Mouse (Mus musculus): ENCODE data around the gene Syt1. TPM values are rescaled to one million over a fixed set of nuclear protein-coding genes. Genes with fewer than 3 reads are reported as not detected.

The Syt1 gene
- polyA plus RNA-seq, 1 experiment from 2014 or later = 3.6 TPM

- Histone ChIP-seq H3K36me3 (no peaks in the 10 kb centered on the region), H3K4me1 (peaks cover 2% of the 10 kb centered on the region; the same call in 1 of the 2 replicates), H3K27me3 (no peaks in the 10 kb centered on the region), H3K27ac (no peak overlapping the region), H3K9me3 (replicated peaks) (no peaks in the 10 kb centered on the region), H3K4me2 (no peak overlapping the region), H3K9ac (no peak overlapping the region), H3K4me3 (replicated peaks) (no peak overlapping the region)
- no peak for ATAC-seq (replicated peaks; ENCODE audit: low FRiP score)
- 72% methylated on average over 2 of the region's 2 CpGs for WGBS
These were observed 451.2 kb downstream of the Syt1 start for GRCm38 (mm10) chr10:108559607-108559908.

- Histone ChIP-seq H3K4me1 (peaks cover 2% of the 10 kb centered on the region; the same call in 1 of the 2 replicates), H3K4me2 (no peak overlapping the region), H3K27ac (no peak overlapping the region), H3K9ac (no peak overlapping the region), H3K4me3 (replicated peaks) (no peak overlapping the region), H3K9me3 (replicated peaks) (no peaks in the 10 kb centered on the region), H3K27me3 (no peaks in the 10 kb centered on the region), H3K36me3 (no peaks in the 10 kb centered on the region)
- no peak for ATAC-seq (replicated peaks; ENCODE audit: low FRiP score)
- WGBS = 66% methylated on average over 19 of the region's 19 CpGs
These were observed 451.8 kb downstream of the Syt1 start for GRCm38 (mm10) chr10:108558812-108559606.

- Histone ChIP-seq H3K4me2 (no peak overlapping the region), H3K9me3 (replicated peaks) (no peaks in the 10 kb centered on the region), H3K4me3 (replicated peaks) (no peak overlapping the region), H3K27ac (no peak overlapping the region), H3K9ac (no peak overlapping the region), H3K27me3 (no peaks in the 10 kb centered on the region), H3K36me3 (no peaks in the 10 kb centered on the region), H3K4me1 (no peaks in the 10 kb centered on the region)
- no peak for ATAC-seq (replicated peaks; ENCODE audit: low FRiP score)
- WGBS = 84% methylated on average over 6 of the region's 6 CpGs
These were observed 458.2 kb downstream of the Syt1 start for GRCm38 (mm10) chr10:108552544-108552943.

DNA sequence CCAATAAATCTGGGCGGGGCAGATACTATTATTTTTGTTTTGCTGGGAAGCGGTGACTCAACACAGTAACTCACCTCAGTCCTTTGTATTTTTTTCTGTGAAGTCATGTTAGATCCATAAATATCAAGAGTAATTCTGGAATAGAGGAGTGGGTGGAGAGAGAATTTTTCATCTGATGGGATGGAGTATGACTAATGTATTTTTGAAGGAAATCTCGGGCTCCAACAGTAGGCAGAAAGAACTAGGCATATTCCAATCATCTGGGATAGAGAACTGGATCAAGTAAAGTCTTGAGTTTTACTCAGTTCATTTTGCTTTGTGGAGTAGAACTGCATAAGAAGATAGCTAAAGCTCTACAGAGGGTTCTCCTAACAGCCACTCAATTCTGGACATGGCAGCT, 465.1 kb downstream of the Syt1 start:
- Histone ChIP-seq H3K9me3 (replicated peaks) (no peaks in the 10 kb centered on the region), H3K4me2 (no peak overlapping the region), H3K4me1 (no peaks in the 10 kb centered on the region), H3K9ac (no peak overlapping the region), H3K27me3 (no peaks in the 10 kb centered on the region), H3K36me3 (no peaks in the 10 kb centered on the region), H3K4me3 (replicated peaks) (no peak overlapping the region), H3K27ac (no peak overlapping the region)
- WGBS = 93% methylated on average over 3 of the region's 3 CpGs
- no peak for ATAC-seq (replicated peaks; ENCODE audit: low FRiP score)

GRCm38 (mm10) chr10:108541555-108541954, 469.2 kb downstream of the Syt1 start:
- Histone ChIP-seq H3K4me2 (no peak overlapping the region), H3K4me1 (no peaks in the 10 kb centered on the region), H3K9me3 (replicated peaks) (no peaks in the 10 kb centered on the region), H3K27ac (no peak overlapping the region), H3K36me3 (no peaks in the 10 kb centered on the region), H3K27me3 (no peaks in the 10 kb centered on the region), H3K4me3 (replicated peaks) (no peak overlapping the region), H3K9ac (no peak overlapping the region)
- WGBS = 83% methylated on average over 9 of the region's 9 CpGs
- ATAC-seq (replicated peaks; ENCODE audit: low FRiP score) = no peak

DNA sequence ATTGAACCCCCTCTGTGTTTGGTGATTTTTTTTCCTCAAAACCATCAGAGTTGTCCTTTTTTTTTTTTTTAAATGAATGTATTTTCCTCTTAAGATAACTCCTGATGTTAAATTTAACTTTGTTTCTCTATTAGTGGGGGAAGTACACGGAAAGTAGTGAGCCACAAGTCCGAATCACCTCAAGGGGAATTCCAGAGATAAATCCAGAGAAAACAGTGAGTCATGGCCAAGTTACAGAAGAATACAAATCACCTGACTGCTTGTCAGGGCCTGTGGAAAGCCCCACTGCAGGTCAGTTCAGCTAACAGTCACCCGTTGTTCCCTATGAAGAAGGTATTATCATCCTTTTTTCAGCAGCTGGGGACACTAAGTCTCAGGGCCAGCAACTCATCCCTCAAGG, 472.2 kb downstream of the Syt1 start:
- Histone ChIP-seq H3K9me3 (replicated peaks) (no peaks in the 10 kb centered on the region), H3K4me3 (replicated peaks) (no peak overlapping the region), H3K4me2 (no peak overlapping the region), H3K4me1 (peaks cover 3% of the 10 kb centered on the region; the same call in 1 of the 2 replicates), H3K27me3 (no peaks in the 10 kb centered on the region), H3K9ac (no peak overlapping the region), H3K36me3 (no peaks in the 10 kb centered on the region), H3K27ac (no peak overlapping the region)
- ATAC-seq (replicated peaks; ENCODE audit: low FRiP score) = no peak
- 58% methylated on average over 3 of the region's 3 CpGs for WGBS

DNA sequence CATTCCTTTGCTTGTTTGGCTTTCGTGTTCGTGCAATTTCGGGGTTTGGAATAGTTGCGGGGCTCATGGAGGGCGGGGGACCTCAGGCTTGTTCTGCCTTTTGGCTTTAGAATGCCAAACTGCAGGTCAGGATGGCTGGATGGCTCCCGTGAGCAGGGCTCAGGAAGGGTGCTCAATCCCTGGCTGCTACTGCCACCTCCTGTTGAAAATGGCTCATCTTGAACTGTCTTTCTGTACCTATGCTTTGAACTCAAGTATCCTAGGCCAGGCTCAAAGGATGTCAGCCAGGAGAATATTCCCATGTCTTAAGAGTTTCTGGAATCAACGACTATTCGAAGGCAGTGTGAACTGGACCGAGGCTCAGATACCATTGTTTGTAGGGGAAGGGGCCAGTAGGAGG, 473.1 kb downstream of the Syt1 start:
- Histone ChIP-seq H3K27ac (no peak overlapping the region), H3K36me3 (no peaks in the 10 kb centered on the region), H3K9me3 (replicated peaks) (no peaks in the 10 kb centered on the region), H3K27me3 (no peaks in the 10 kb centered on the region), H3K4me1 (peaks cover 3% of the 10 kb centered on the region; the same call in 1 of the 2 replicates), H3K9ac (no peak overlapping the region), H3K4me2 (no peak overlapping the region), H3K4me3 (replicated peaks) (no peak overlapping the region)
- WGBS = 60% methylated on average over 9 of the region's 9 CpGs
- ATAC-seq (replicated peaks; ENCODE audit: low FRiP score) = peak; percentile 73

- no peak overlapping the region for H3K4me2 ChIP-seq
- H3K9ac ChIP-seq = no peak overlapping the region
- no peak overlapping the region for H3K4me3 ChIP-seq (replicated peaks)
- H3K27me3 ChIP-seq = no peaks in the 10 kb centered on the region
- peak overlapping the region; percentile 15; the same call in 1 of the 2 replicates for H3K27ac ChIP-seq
- H3K36me3 ChIP-seq = no peaks in the 10 kb centered on the region
- WGBS = 53% methylated on average over 5 of the region's 5 CpGs
- peaks cover 6% of the 10 kb centered on the region; the same call in 1 of the 2 replicates for H3K4me1 ChIP-seq
- no peak for ATAC-seq (replicated peaks; ENCODE audit: low FRiP score)
- H3K9me3 ChIP-seq (replicated peaks) = no peaks in the 10 kb centered on the region
These were observed 474.9 kb downstream of the Syt1 start for GRCm38 (mm10) chr10:108535922-108536321.

GRCm38 (mm10) chr10:108534112-108534511, 476.7 kb downstream of the Syt1 start:
- ATAC-seq (replicated peaks; ENCODE audit: low FRiP score) = no peak

DNA sequence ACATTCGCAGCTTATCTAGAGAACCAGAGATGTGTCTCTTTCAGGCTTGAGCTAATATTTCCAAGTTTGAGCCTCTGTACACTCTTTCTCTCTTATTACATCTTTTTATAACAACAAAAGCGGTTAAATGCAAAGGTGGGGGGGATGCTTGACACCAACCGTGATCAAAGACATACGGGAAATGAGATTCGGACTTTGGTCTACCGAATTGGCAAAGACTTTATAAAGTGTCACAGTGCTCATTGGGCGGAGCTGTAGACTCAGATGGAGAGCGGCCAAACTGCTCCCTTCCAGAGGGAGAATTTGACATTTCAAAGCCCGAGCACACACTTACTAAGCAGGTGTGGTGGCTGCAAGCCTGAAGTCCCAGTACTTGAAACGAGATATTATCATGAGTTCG, 477.9 kb downstream of the Syt1 start:
- WGBS = 88% methylated on average over 11 of the region's 11 CpGs
- H3K27ac ChIP-seq = no peak overlapping the region
- H3K9ac ChIP-seq = no peak overlapping the region
- no peak for ATAC-seq (replicated peaks; ENCODE audit: low FRiP score)
- H3K4me2 ChIP-seq = no peak overlapping the region
- no peaks in the 10 kb centered on the region for H3K36me3 ChIP-seq
- peaks cover 6% of the 10 kb centered on the region; the same call in 1 of the 2 replicates for H3K4me1 ChIP-seq
- H3K4me3 ChIP-seq (replicated peaks) = no peak overlapping the region
- H3K9me3 ChIP-seq (replicated peaks) = no peaks in the 10 kb centered on the region
- H3K27me3 ChIP-seq = no peaks in the 10 kb centered on the region

More at GRCm38 (mm10) chr10:108534112-108534511, 476.7 kb downstream of the Syt1 start:
- Histone ChIP-seq H3K27ac (no peak overlapping the region), H3K36me3 (no peaks in the 10 kb centered on the region), H3K4me2 (no peak overlapping the region), H3K9ac (no peak overlapping the region), H3K9me3 (replicated peaks) (no peaks in the 10 kb centered on the region), H3K4me3 (replicated peaks) (no peak overlapping the region), H3K27me3 (no peaks in the 10 kb centered on the region), H3K4me1 (peaks cover 6% of the 10 kb centered on the region; the same call in 1 of the 2 replicates)
- 94% methylated on average over 4 of the region's 4 CpGs for WGBS

DNA sequence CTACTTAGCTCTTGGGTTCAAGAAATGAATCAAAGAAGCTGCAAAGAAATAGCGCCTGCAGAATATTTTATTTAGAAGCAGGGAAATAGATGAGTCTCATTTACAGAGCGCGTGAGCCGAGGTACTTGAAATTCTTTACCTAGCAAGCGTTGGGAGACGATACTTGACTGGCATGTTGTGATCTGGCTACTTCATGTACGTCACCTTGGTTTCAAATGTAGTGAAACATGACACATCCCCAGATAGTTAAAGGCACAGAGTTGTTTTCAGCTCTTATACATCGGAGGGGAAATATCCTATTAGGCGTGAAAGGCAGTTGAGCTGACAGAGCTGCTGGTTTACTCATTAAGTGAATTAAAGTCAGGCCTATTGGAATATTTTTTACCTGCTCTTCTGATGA, 478.5 kb downstream of the Syt1 start:
- no peak for ATAC-seq (replicated peaks; ENCODE audit: low FRiP score)
- Histone ChIP-seq H3K27me3 (no peaks in the 10 kb centered on the region), H3K27ac (no peak overlapping the region), H3K4me1 (peaks cover 6% of the 10 kb centered on the region; the same call in 1 of the 2 replicates), H3K9ac (no peak overlapping the region), H3K4me2 (no peak overlapping the region), H3K9me3 (replicated peaks) (no peaks in the 10 kb centered on the region), H3K4me3 (replicated peaks) (no peak overlapping the region), H3K36me3 (no peaks in the 10 kb centered on the region)
- 64% methylated on average over 9 of the region's 9 CpGs for WGBS

DNA sequence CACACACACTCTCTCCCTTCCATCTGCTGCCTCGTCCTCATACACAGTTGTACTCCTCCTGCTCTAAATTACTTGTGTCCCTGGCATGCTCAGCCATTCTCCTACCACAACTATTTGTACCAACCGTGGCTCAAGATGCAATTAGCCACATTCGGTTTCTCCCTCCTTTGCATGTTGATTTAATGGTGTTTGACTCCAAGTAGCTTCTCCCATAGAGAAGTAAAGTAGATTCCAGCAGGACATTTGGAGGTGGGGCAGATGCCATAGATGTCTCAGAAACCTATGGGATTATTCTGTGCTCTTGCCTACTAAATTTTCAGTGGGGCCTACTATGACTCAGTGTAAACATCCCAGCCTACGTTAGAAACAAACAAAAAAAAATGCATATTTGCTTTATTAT, 479.1 kb downstream of the Syt1 start:
- no peaks in the 10 kb centered on the region for H3K36me3 ChIP-seq
- no peak for ATAC-seq (replicated peaks; ENCODE audit: low FRiP score)
- no peak overlapping the region for H3K4me2 ChIP-seq
- H3K4me1 ChIP-seq = peaks cover 6% of the 10 kb centered on the region; the same call in 1 of the 2 replicates
- H3K9ac ChIP-seq = no peak overlapping the region
- 62% methylated on average over 4 of the region's 4 CpGs for WGBS
- H3K9me3 ChIP-seq (replicated peaks) = no peaks in the 10 kb centered on the region
- no peak overlapping the region for H3K4me3 ChIP-seq (replicated peaks)
- no peaks in the 10 kb centered on the region for H3K27me3 ChIP-seq
- H3K27ac ChIP-seq = no peak overlapping the region

GRCm38 (mm10) chr10:108531111-108531510, 479.7 kb downstream of the Syt1 start:
- no peaks in the 10 kb centered on the region for H3K9me3 ChIP-seq (replicated peaks)
- no peak overlapping the region for H3K4me2 ChIP-seq
- ATAC-seq (replicated peaks; ENCODE audit: low FRiP score) = no peak
- 0 out of 2 replicates have a peak overlapping the region, but pooled peaks have one; percentile 7 for H3K27ac ChIP-seq
- H3K27me3 ChIP-seq = no peaks in the 10 kb centered on the region
- peaks cover 6% of the 10 kb centered on the region; the same call in 1 of the 2 replicates for H3K4me1 ChIP-seq
- 62% methylated on average over 4 of the region's 4 CpGs for WGBS
- no peak overlapping the region for H3K4me3 ChIP-seq (replicated peaks)
- H3K36me3 ChIP-seq = no peaks in the 10 kb centered on the region
- no peak overlapping the region for H3K9ac ChIP-seq
